ENCODE assay signal across 29 mouse cellular contexts in genomic region chr12:57509726-57510125, GRCm38 (mm10). TPM values are rescaled to one million over a fixed set of nuclear protein-coding genes. Genes with fewer than 3 reads are reported as not detected.
DNase-seq lines count a peak whose midpoint lies in the region; ATAC-seq and TF ChIP-seq lines count a peak whose summit lies in the region.
"Had no signal": no experiment of that assay in that cellular context is flagged by ENCODE, and none has a peak within 500 bp of the region (broad histone marks: within the 10 kb centered on the region; RNA-seq: fewer than 3 reads in every experiment).

No protein-coding gene starts in this region.

- H3K9ac ChIP-seq in limb, embryonic 12.5 days (replicated peaks): no peak overlapping the region
- no peak overlapping the region for H3K9ac ChIP-seq in lung, postnatal 0 days (replicated peaks; ENCODE audit: low read depth)
- H3K9ac ChIP-seq: forebrain, embryonic 15.5 days; heart, embryonic 15.5 days; kidney, embryonic 15.5 days; liver, embryonic 12.5 days; midbrain, embryonic 12.5 days; stomach, embryonic 15.5 days had no signal

- H3K36me3 ChIP-seq in limb, embryonic 12.5 days: no peaks in the 10 kb centered on the region
- no peaks in the 10 kb centered on the region for H3K36me3 ChIP-seq in limb, embryonic 10.5 days
- H3K36me3 ChIP-seq in lung, postnatal 0 days (ENCODE audit: insufficient read depth, low read length): no peaks in the 10 kb centered on the region
- H3K36me3 ChIP-seq: forebrain, embryonic 10.5 days; forebrain, embryonic 15.5 days; heart, embryonic 10.5 days; heart, embryonic 15.5 days; kidney, embryonic 15.5 days; liver, embryonic 12.5 days; midbrain, embryonic 12.5 days; stomach, embryonic 15.5 days had no signal

- TF ChIP-seq CTCF in lung, postnatal 0 days (IDR thresholded peaks at IDR 0.05): no peak

- peaks cover 14% of the 10 kb centered on the region for H3K4me1 ChIP-seq in limb, embryonic 12.5 days (replicated peaks)
- H3K4me1 ChIP-seq in limb, embryonic 10.5 days: no peaks in the 10 kb centered on the region; the same call in 1 of the 2 replicates
- no peaks in the 10 kb centered on the region; the same call in 1 of the 2 replicates for H3K4me1 ChIP-seq in lung, postnatal 0 days (ENCODE audit: insufficient read depth, low read depth, low read length)
- H3K4me1 ChIP-seq: forebrain, embryonic 15.5 days; heart, embryonic 10.5 days; heart, embryonic 15.5 days; kidney, embryonic 15.5 days; liver, embryonic 12.5 days; midbrain, embryonic 12.5 days had no signal

- H3K4me3 ChIP-seq in limb, embryonic 12.5 days (replicated peaks): no peak overlapping the region
- H3K4me3 ChIP-seq in limb, embryonic 10.5 days: no peak overlapping the region
- H3K4me3 ChIP-seq in lung, postnatal 0 days (ENCODE audit: low read depth, low read length): no peak overlapping the region
- H3K4me3 ChIP-seq: forebrain, embryonic 10.5 days; forebrain, embryonic 15.5 days; heart, embryonic 10.5 days; heart, embryonic 15.5 days; kidney, embryonic 15.5 days; liver, embryonic 12.5 days; midbrain, embryonic 12.5 days; stomach, embryonic 15.5 days had no signal

- H3K9me3 ChIP-seq in limb, embryonic 12.5 days: no peaks in the 10 kb centered on the region
- H3K9me3 ChIP-seq in limb, embryonic 10.5 days (replicated peaks): no peaks in the 10 kb centered on the region
- no peaks in the 10 kb centered on the region for H3K9me3 ChIP-seq in lung, postnatal 0 days (ENCODE audit: low read length)
- H3K9me3 ChIP-seq: forebrain, embryonic 10.5 days; forebrain, embryonic 15.5 days; heart, embryonic 10.5 days; heart, embryonic 15.5 days; kidney, embryonic 15.5 days; liver, embryonic 12.5 days; midbrain, embryonic 12.5 days; stomach, embryonic 15.5 days had no signal

- no peak for TF ChIP-seq EP300 in lung, postnatal 0 days (IDR thresholded peaks at IDR 0.05)

- ATAC-seq in limb, embryonic 12.5 days (ENCODE audit: insufficient number of reproducible peaks, insufficient read depth, low FRiP score, low TSS enrichment, low read depth): no peak
- peak; percentile 35; the same call in 1 of the 2 replicates for ATAC-seq in lung, postnatal 0 days
- ATAC-seq: CD4-positive, CD25-positive, alpha-beta regulatory T cell, adult 4 months; forebrain, embryonic 15.5 days; hindbrain, embryonic 16.5 days; liver, embryonic 12.5 days had no signal

- no peaks in the 10 kb centered on the region for H3K27me3 ChIP-seq in limb, embryonic 12.5 days
- H3K27me3 ChIP-seq in limb, embryonic 10.5 days (ENCODE audit: low read depth, poor library complexity, severe bottlenecking): no peaks in the 10 kb centered on the region
- H3K27me3 ChIP-seq in lung, postnatal 0 days (replicated peaks; ENCODE audit: insufficient read depth, low read length): no peaks in the 10 kb centered on the region
- H3K27me3 ChIP-seq: forebrain, embryonic 15.5 days; heart, embryonic 15.5 days; kidney, embryonic 15.5 days; liver, embryonic 12.5 days; stomach, embryonic 15.5 days had no signal

- no peak for DNase-seq in limb, embryonic 10.5 days (ENCODE audit: low spot score)
- peak; percentile 48 for DNase-seq in lung, postnatal 0 days (ENCODE audit: low spot score)
- DNase-seq in lung, postnatal 4 days: no peak
- DNase-seq in adipocyte (ENCODE audit: low spot score): peak; percentile 3
- DNase-seq in urinary bladder, postnatal 4 days (ENCODE audit: low spot score in 2 of 2): no peak
- no peak for DNase-seq in right cerebral cortex, postnatal 25 days
- DNase-seq: adrenal gland, adult 2 months; adrenal gland, postnatal 36 days; cerebellum, adult 18-20 months; cerebellum, postnatal 10 days; gastrocnemius, postnatal 25 days; heart, adult 11 months; kidney, adult 18-20 months; kidney, postnatal 4 days; right cerebral cortex, postnatal 14 days; thymus, postnatal 14 days had no signal

- 67% methylated on average over 4 of the region's 4 CpGs for WGBS in limb, embryonic 12.5 days
- 85% methylated on average over 4 of the region's 4 CpGs for WGBS in limb, embryonic 10.5 days
- 44% methylated on average over 4 of the region's 4 CpGs for WGBS in lung, postnatal 0 days

- no peak overlapping the region for H3K4me2 ChIP-seq in limb, embryonic 12.5 days
- no peak overlapping the region for H3K4me2 ChIP-seq in lung, postnatal 0 days (replicated peaks; ENCODE audit: low read depth, low read length)
- H3K4me2 ChIP-seq: forebrain, embryonic 15.5 days; heart, embryonic 15.5 days; kidney, embryonic 15.5 days; liver, embryonic 12.5 days; midbrain, embryonic 12.5 days; stomach, embryonic 15.5 days had no signal

- 0 out of 2 replicates have a peak overlapping the region, but pooled peaks have one; percentile 20 for H3K27ac ChIP-seq in limb, embryonic 12.5 days
- H3K27ac ChIP-seq in limb, embryonic 10.5 days: no peak overlapping the region
- no peak overlapping the region for H3K27ac ChIP-seq in lung, postnatal 0 days (ENCODE audit: low read length)
- H3K27ac ChIP-seq: forebrain, embryonic 10.5 days; forebrain, embryonic 15.5 days; heart, embryonic 10.5 days; heart, embryonic 15.5 days; kidney, embryonic 15.5 days; liver, embryonic 12.5 days; midbrain, embryonic 12.5 days; stomach, embryonic 15.5 days had no signal

RNA-seq across cellular contexts. Expression of gene Foxa1, which starts 37.0 kb away (rescaled TPM):
- polyA plus RNA-seq in limb, embryonic 12.5 days (2016; fragmentation: Nextera tagmentation; extraction: Ambion mirVana): not detected in 2 replicates
- 0.08 TPM in 1 of 2 replicates, not detected in the other for polyA plus RNA-seq in limb, embryonic 10.5 days (2016; fragmentation: Nextera tagmentation; extraction: Ambion mirVana)
- 7.9 and 8.2 TPM in 2 replicates for polyA plus RNA-seq in lung, postnatal 0 days (2015; fragmentation: Nextera tagmentation; extraction: Ambion mirVana)
- polyA plus RNA-seq: CD4-positive, CD25-positive, alpha-beta regulatory T cell, adult 4 months; cortical plate, adult 2 months; frontal cortex, adult 2 months had no signal

RNA-seq across cellular contexts. Expression of gene Ttc6, which starts 54.2 kb away (rescaled TPM):
- polyA plus RNA-seq in limb, embryonic 12.5 days (2016; fragmentation: Nextera tagmentation; extraction: Ambion mirVana): 0.09 and 0.13 TPM in 2 replicates
- polyA plus RNA-seq in limb, embryonic 10.5 days (2016; fragmentation: Nextera tagmentation; extraction: Ambion mirVana): 0.04 and 0.05 TPM in 2 replicates
- polyA plus RNA-seq in lung, postnatal 0 days (2015; fragmentation: Nextera tagmentation; extraction: Ambion mirVana): 2.1 and 2.5 TPM in 2 replicates
- polyA plus RNA-seq: adrenal gland, adult 2 months; CD4-positive, CD25-positive, alpha-beta regulatory T cell, adult 4 months had no signal

Comparison
In these comparisons a context has a peak if more than half of its experiments do, and no peak if none do; other contexts are left out.
1. DNase-seq: peak in lung, postnatal 0 days (single experiment) and adipocyte (single experiment); none in limb, embryonic 10.5 days (single experiment), lung, postnatal 4 days (0 of 2), urinary bladder, postnatal 4 days (0 of 2) and right cerebral cortex, postnatal 25 days (single experiment).